Mouse (Mus musculus) testis, postnatal 10 days (tissue): ENCODE data around the gene 4930583I09Rik.
A peak's percentile ranks its signal among the peaks of the same experiment; 100 is the strongest.

Experiments
- DNase-seq: peaks from one replicate; pipeline ENCODE4 v3.0.0; 2021; ENCODE audit warnings: low spot score

The 4930583I09Rik gene

DNA sequence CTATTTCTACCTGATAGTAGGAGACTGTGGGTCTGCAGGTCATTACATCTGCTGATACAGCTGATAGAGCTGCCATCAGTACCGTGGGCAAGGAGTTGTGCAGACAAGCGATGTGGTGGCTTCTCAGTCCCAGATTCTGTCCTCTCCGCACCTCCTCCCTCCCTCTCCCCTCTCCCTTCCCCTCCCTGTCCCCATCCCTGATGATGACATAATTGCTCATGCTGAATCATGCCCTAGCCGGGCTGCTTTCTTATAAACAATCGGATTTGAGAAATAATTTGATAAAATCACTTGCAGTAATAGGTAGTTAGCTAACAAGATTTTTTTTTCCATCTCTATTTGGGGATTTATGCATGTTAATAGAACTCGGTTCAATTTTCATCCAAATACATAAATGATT, at the start of gene 4930583I09Rik:
4930583I09Rik (minus strand) TSS at position 144 of the 400 bp plus-strand sequence.
- DNase-seq: no peak

DNA sequence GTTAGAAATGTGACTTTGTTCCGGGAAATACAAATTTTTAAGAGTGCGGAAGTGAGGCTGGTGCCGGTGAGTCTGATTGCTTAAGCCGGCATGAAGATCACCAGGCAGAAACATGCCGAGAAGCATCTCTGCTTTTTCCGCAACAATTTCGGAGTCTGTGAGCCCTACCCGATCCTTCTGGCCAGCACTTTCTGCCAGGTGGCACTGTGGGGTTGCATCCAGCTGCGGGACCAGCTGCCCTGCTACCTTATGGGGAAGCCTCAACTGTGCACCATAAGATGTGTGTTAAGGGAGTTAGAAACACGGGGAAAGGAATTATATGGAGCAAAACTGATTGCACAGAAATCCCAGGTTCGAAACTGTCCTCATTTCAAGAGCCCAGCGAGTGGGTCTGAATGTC, 40.2 kb upstream of the 4930583I09Rik start:
- DNase-seq: no peak

DNA sequence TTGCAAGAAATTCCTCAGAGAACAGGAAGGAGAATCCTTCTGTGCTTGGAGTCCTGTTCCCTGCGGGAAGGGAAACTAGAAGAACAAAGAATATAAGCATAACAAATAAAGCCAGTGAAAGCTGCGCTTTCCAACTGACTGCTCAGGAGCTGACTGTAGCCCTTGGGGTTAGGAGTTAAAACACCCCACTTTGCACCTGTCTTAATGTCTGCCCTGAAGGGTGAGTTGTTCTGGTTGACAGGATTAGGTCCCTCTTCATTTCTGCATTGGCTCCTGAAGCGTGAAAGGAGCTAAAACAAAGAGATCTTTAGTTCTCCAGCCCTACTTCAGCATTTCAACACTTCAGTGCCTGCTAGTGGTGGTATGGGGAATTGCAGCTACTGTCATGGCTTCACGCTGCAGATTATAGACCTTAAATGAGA, 37.8 kb upstream of the 4930583I09Rik start:
- DNase-seq: peak; percentile 50

DNA sequence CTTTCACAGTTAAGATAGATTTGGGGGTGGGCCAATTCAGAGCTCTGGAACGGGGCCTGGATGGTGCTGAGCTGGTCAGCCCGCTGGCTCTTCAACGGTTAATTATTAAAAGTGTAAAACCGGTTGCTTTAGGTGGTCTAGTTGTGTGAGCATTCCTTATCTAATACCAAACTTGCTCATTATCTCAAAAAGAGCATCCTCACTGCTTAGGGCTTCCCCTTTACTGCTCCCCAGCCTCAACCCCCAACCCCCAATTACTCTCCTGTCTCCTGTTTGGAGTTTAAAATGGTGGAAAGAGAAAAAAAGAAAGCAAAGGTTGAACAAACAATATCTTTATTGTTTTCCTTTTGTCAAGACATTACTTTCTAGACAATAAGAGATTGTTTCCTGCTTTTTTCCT, 27.9 kb upstream of the 4930583I09Rik start:
- no peak for DNase-seq

DNA sequence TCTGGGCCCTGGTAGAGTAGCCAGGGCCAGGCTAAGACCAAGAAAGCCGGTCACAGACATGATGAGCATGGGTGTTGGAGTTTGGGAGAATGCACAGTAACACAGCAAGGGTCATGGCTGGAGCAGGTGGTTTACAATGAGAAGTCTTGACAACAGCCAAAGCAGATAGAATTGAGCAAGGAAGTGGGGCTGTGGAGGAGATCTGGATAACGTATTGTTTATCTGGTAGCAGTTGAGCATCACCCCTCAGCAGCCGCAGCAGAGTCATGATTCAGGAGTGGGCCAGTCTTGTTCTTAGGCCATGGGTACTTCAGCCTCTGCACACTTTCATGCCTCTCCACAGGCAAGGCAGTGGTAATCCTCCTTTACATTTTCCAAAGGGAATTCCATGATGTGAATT, 25.1 kb upstream of the 4930583I09Rik start:
- DNase-seq: no peak

DNA sequence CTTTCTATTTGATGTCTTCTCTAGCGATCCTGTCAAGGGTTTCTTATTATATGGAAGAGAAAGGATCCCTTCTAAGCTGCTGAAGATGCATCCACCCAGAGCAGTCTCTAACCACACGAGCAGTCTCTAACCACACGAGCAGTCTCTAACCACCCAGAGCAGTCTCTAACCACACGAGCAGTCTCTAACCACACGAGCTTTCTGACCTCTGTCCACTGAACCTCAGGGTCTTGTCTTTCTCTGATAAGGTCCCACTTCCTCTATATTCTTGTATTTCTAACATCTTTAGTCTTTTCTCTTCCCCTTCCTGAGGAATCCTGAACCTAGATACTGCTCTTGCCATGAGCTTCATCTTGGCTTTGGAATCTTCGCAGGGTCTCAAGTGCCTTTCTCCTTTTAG, 23.0 kb upstream of the 4930583I09Rik start:
- no peak for DNase-seq

DNA sequence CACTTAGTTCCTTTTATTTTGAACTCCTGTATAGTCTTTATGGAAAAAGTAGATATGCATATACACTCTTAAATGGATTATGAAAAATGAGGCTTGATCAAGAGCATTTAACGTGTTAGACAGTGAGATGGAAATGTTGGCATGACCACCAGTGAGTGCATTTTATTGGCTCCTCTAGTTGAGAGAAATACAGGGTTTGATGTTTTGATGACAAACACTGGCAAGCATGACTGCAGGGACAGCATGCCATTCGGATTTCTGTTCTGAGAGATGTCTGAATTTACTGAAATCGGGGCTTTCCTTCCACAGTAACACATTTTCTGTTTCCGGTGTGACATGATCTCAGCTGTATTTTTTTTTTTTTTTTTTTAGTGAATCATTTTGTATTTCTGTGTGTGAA, 12.2 kb upstream of the 4930583I09Rik start:
- DNase-seq: no peak

DNA sequence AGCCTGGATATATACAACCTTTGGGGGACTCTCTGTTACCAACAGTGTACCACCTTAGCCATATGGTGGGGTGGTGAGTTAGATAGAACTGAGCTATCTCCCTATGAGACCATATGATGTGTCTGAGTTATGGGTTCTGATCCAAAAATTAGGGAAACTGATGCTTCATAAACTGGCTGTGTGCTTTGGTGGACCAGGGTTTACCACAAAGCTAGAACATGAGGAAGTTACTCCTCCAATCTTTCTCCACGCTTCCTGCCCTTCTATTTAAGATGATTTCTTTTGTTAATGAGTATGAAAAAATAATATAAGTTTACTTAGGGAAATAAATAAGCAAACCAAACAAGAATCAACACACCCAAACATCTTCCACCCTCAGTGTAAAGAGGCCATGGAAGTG, 10.8 kb upstream of the 4930583I09Rik start:
- DNase-seq: no peak

DNA sequence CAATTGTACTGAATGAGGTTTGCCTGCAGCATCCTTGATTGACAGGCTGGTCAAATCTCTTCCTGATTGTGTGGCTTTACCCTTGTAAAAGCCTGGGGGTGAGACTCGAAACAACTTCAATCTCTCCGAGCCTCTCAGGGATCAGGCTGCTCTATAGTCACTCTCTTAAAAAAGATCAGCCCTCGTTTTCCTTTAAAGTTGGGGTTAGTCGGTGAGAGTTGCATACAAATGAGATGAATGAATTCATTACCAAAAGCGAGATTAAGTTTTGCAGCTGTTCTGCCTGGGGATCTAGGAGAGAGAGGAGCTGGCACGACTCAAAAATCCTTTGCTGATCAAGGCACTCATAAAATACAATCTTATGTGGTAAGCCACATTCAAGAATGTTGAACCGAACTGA, 1.0 kb upstream of the 4930583I09Rik start:
- no peak for DNase-seq

DNA sequence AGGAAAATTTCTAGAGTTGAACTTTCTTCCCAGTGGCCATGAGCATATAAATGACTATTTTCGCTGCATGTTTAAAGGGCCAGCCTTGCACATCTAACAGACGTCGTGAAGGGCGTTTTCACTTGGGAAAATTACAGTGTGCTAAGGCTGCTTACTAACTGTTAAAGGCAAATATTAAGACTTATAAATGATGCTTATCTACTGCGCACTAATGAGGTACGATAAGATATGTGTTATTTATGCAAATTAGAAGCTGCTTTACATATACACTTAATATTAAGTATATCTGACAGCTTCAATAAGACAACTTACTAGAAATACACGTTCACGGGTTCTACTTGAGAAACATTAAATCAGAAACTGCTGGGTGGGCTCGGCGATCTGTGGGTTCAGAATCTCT, 481 bp upstream of the 4930583I09Rik start:
- no peak for DNase-seq

DNA sequence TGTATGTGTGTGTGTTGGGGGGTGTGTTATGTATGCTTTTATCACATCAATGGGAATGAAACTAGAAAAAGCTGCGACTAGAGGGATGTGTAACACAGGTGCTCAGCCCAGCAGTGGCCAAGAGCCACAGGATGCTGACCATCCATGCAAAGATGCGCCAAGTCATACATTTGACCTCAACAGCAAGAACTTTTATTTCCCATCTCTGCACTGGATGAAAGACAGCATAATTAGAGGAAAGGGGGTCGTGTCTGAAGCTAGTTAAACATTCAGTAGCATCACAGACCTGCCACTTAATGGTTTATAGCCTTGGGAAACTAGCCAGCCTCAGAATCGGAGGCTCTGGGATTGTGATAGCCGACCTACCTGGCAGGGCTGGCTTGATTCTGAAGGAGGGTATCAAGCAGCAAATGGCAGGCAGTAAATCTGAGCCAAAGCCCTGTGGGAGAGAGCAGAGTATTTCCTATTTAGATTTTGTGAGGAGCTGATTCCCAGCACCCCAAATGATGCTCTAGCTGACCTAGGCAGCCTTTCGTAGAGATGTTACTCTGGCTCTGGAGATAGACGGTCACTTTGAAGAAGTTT, 1.9 kb downstream of the 4930583I09Rik start:
- no peak for DNase-seq

DNA sequence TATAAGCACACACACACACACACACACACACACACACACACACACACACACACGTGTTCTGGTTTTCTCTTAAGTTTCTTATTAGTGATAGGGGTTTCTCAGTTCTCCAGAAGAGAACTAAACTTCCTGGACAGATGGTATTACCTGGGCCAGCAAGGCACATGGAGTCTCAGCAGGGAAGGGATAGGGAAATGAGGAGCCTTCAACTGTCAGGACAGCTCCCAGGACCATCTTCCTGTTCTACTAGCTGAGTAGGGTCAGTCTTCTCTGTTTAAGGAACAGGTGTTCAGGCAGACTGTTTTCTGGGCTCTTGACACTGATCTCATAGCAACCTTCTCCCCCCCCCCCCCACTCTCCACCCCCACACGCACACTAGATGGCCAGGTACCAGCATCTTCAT, 2.8 kb downstream of the 4930583I09Rik start:
- DNase-seq: no peak

DNA sequence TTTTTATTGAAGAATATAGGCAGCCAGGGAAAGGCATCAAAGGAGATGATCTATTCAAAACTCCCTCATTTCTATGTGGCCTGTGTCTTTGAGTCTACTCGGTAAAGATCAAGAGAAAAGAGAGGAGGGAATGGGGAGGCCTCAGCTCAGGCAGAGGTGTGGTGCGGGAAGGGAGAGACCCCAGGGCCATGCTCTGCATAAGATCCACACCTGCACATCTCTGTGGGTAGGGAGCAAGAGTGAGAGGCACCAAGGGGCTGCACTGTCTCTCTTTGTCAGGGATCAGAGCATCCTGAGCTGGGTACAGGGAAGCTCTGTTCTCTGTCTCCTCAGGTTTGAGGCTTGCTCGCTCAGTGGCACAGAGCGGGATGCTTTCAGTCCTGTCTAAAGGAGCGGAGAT, 8.4 kb downstream of the 4930583I09Rik start:
- DNase-seq: no peak

DNA sequence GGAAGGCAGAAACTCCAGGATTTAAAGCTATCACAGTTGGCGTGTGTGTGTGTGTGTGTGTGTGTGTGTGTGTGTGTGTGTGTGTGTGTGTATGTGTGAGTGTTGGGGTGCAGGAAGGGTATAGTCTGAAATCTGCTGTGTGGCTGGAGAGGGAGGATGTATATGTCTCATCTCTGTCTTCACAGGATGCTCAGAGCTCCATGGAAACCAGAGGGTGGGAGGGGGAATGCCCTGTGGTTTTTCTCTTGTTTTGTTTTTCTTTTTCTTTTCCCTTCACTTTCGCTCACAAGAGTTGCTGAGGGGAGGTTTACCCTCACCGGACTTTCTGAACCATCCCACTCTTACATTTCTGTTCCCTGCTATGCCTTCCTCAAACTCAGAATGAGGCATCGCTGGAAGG, 9.0 kb downstream of the 4930583I09Rik start:
- no peak for DNase-seq

DNA sequence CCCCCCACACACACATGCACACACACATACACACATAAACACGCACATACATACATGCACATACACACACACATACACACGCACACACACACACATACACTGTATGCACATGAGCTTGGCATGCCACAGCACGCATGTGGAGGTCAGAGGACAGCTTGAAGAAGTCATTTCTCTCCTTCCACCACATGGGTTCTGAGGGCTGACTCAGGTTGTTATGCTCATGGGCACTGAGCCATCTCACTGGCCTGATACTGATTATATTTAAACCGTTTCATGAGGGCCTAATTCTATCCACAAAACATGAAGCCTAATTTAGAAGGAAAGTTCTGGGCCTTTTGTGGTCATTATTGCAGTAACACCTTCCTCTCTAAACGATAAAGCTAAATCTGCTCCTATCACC, 13.3 kb downstream of the 4930583I09Rik start:
- DNase-seq: no peak

DNA sequence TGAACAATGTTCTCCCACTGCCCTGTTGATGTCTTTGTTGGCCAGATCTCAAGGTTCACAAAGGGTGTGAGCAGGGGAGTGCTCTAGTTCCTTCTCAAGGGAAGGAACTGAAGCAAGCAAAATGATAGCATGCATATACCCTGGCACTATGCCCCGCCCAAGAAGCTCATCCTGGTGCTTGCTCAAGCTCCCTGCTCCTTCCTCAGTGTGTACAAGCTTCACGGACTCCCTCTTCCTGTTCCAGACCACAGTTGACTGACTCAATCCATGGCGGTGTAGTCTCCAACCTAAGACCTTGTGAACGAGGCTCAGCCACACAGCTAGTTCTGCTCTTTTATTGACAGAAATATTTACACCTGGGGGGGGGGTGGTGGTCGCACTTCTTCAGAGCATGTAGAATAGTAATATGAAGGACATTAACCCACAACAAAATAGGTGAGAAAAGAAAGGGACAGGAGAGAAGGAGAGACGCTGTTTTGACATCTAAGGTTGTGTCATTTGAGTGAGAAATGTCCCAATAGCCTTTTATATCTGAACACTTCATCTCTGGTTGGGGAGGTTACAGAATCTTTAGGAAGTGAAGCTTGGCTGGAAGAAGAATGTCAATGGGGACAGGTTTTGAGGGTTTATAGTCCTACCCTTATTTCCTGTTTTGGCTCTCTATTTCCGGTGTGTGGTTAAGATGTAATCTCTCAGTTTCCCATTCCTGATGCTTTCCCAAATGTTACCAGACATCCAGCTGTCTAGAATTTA, 14.9 kb downstream of the 4930583I09Rik start:
- DNase-seq: no peak

DNA sequence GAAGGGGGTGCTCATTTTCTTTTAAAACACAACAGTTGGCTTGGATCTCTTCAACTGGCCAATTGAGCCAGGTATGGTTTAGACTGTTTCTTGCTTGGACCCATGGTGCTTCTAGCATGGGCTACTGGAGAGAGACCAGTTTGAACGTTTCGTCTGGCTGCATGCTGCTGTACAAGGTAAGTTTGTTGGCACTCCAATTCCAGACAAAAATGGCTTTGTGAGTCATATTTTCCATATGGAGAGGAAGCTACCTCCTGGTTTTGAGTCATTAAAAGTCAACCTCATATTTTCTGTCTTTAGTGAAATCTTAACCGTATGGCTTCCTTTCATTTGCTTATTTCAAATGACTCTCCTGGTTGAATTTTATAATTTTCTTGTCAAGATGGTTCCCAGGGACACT, 19.6 kb downstream of the 4930583I09Rik start:
- DNase-seq: no peak

DNA sequence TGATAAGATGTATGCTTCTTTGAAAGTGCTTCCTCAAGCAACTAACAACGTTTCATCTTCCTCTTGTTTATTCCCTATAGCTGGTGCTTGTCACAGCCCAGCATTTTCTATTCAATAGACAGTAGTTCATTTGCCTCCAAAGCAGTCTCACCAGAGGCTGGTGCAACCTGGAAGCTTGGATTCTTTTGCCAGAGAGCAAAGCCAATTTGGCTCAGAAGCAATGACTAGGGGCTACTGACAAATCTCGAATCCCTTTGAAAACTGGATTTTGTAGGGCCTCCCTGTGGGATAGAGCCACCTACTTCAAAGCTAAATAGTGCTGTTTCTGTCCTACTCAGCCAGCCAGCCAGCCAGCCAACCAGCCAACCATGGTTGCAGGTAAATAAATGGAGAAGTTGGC, 20.1 kb downstream of the 4930583I09Rik start:
- no peak for DNase-seq

DNA sequence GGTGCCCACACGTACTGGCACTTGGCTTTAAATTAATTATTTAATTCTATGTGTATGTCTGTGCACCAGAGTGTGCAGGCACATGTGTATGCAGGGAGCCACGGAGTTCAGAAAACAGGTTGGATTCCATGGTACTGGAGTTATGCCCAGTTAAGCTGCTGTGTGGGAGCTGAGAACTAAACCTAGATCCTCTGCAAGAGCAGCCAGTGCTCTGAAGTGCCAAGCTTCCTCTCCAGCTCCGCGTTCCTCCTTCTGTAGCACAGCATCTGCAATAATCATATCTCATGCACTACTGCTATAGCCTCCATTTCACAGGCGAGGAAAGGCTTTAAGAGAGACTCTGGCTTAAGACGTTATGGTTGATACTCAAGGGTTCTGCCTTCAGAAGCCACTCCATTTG, 22.3 kb downstream of the 4930583I09Rik start:
- no peak for DNase-seq

DNA sequence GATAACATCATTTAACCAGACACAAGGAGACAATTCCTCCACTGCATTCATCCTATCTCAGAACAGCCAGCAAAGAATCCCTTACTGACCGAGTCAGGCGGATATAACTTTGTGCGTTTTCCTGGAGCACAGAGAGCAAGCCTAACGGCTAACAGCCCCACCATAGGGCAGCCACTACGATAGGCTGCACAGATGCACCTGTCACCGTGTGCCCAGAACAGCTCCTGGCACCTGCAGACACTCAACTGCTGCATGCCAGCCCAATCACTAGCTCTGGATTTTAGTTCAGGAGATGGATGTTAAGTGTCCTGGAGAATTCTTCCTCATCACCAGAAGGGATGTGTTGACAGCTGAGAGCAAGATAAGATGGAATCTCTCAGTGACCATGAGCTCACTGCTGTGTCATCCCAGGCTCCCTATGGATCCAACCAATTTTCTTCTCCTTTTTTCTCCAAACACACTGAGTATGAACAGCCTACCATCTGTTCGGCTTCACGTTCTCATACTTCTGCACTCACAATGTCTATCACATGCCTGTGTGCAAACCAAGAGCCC, 29.8 kb downstream of the 4930583I09Rik start:
- no peak for DNase-seq

DNA sequence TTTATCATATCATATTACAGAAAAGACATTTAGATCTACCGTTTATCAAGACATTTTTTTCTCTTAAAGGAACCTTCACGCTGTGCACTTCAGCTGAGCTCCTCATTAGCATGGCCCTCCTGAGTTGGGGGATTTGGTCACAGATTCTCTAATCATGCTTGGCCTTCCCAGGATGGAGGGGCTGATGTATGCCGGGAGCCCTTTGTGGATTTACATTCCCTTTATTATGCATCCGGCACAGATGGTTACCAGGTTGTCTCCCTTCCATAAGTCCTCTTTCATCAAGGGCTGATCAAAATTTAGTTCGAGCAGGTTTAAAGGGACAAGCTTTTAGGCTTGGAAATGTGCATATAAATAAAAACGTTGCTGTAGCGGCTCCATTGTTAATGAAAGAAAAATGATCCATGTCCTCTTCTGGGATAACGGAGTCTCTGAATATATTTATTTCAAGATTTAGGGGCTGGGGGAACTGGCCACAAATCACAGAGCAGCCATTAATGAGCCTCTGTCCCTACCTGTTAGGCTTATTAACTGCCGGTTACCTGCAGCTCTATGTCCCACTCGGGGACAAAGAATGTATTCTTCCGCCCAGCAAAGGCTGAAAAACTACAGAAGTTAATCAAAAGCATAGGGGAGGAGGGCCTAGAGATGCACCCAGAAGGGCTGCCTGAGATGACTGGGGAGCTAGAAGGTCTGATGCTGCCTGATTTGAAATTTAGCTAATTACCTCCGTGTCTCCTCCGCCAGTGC, 31.3 kb downstream of the 4930583I09Rik start:
- no peak for DNase-seq

DNA sequence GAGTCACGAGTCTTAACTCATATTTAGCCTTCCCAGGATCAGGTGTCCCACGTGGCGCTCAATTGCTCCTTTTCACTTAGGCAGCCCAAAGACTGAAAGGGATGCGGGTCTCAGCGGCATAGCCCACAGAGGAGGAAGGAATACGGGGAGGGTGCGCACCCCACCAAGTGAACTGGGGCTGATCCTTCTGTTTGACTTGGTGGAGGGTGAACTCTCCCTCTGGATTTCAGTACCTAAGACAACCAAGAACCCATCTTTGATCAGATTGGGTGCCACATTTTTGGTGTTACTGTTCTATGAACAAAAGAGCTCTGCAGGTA, 33.0 kb downstream of the 4930583I09Rik start:
- DNase-seq: no peak
